Mouse (Mus musculus): ENCODE measurements around the gene Strip1. TPM values are rescaled to one million over a fixed set of nuclear protein-coding genes. Genes with fewer than 3 reads are reported as not detected.
A peak's percentile ranks its signal among the peaks of the same experiment; 100 is the strongest.
"Not testable (repeated sequence)": the region's sequence is repeated elsewhere in the genome, so short reads cannot be mapped to it uniquely, and the experiment has no call there.

Gene Strip1
- 46.3 and 52.2 TPM in 2 replicates for polyA plus RNA-seq (2012; rRNA removed)

- DNase-seq (ENCODE audit: low read depth), result peak; percentile 69
These were observed at the start of gene Strip1 for GRCm38 (mm10) chr3:107631523-107631958. Strip1 (minus strand) TSS chr3:107631694.

GRCm38 (mm10) chr3:107680790-107681576 is 49.5 kb upstream of the Strip1 start:
- DNase-seq (ENCODE audit: low read depth), result peak; percentile 42

- DNase-seq (ENCODE audit: low read depth), result no peak
These were observed 40.0 kb upstream of the Strip1 start for GRCm38 (mm10) chr3:107671509-107671908.

DNA sequence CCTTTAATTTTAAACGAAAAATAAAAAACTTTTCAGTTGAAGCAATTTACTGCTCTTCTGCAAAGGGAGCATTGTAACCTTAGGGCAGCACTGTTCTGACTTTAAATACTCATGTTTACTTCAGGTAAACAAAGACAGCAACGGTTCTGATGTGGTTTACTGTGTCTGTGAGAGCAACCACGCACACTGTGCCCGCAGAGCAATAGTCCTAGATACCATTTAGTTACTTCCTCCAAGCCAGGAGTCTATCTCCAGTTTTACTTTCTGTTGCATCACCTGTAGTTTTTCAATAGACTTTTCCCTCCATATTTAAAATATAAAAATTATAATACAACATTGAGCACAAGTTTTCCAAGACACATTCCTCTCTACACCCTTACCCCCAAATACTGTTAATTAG is 39.0 kb upstream of the Strip1 start:
- no peak for DNase-seq (ENCODE audit: low read depth)

- no peak for DNase-seq (ENCODE audit: low read depth)
These were observed 37.3 kb upstream of the Strip1 start for GRCm38 (mm10) chr3:107668786-107669185.

- no peak for DNase-seq (ENCODE audit: low read depth)
These were observed 35.9 kb upstream of the Strip1 start for GRCm38 (mm10) chr3:107667426-107667825.

GRCm38 (mm10) chr3:107664641-107665040 is 33.1 kb upstream of the Strip1 start:
- no peak for DNase-seq (ENCODE audit: low read depth)

GRCm38 (mm10) chr3:107659000-107659399 is 27.5 kb upstream of the Strip1 start:
- DNase-seq (ENCODE audit: low read depth), result no peak

DNA sequence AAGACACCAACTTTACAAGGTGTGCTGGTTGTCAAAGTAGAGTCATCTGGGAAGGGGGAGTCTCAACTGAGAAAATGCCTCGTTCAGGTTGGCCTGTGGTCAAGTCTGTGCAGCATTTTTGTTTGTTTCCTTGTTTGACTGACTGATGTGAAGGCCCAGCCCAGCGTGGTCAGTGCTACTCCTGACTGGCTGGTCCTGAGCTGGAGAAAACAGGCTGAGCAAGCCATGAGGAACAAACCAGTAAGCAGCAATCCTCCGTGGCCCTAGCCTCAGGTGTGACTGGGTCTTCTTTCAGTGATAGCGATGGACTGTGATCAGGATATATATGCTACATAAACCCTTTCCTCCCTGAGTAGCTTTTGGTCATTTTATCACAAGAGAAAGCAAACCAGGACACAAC is 25.4 kb upstream of the Strip1 start:
- DNase-seq (ENCODE audit: low read depth), result no peak

- no peak for DNase-seq (ENCODE audit: low read depth)
These were observed 24.7 kb upstream of the Strip1 start for GRCm38 (mm10) chr3:107656151-107656550.

DNA sequence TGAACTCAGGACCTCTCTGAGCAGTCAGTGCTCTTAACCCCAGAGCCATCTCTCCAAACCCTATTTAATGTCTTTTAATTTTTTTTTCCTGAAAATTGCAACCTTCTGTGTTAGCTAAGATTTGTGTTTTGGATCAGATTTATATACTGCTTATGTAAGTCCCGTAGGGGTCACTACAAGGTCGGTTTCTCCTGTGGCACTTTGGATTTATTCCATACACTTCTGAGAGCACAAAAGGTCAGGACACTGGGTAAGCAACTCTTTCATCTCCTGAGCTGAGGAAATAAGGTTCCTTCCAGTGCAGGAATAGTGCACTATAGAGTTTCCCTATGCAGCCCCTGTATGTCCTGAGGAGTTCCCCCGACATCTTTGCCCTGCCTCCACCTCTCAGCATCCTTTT is 24.0 kb upstream of the Strip1 start:
- no peak for DNase-seq (ENCODE audit: low read depth)

DNA sequence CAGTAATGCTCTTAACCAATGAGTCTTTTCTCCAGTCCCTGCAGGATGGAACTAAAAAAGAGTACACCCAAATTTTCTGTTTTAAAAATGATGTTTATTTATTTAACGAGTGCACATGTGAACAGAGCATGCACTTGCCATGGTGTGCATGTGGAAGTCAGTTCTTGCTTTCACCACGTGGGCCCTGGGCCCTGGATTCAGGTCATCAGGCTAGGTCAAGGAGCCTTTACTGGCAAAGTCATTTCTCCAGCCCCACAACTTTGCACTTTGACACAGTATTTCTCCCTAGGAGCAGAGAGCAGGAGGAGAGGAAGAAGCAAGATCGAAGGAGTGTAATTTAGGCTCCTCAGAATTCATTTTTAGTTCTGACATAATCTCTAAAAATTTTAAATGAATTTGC is 23.4 kb upstream of the Strip1 start:
- no peak for DNase-seq (ENCODE audit: low read depth)

GRCm38 (mm10) chr3:107652968-107653367 is 21.5 kb upstream of the Strip1 start:
- DNase-seq (ENCODE audit: low read depth), result no peak

- not testable (repeated sequence) for DNase-seq (ENCODE audit: low read depth)
These were observed 18.8 kb upstream of the Strip1 start for GRCm38 (mm10) chr3:107650276-107650675.

DNA sequence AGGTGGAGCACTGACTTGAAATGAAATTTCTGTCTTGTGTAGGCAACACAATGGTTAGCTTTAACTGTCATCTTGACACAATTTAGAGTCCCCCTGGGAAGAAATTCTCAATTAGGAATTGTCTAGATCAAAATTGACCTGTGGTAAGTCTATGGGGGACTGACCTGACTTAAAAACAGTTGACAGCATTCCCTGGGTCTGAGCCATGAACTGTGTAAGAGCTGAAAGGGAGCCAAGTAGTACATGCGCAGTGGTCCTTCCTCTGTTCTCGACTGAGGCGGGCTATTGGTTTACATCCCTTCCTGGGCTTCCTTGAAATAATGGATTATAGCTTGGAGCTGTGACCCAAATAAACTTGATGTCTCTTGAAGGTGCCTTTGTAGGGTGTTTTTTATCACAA is 15.5 kb upstream of the Strip1 start:
- DNase-seq (ENCODE audit: low read depth), result peak; percentile 28

GRCm38 (mm10) chr3:107637606-107638172 is 6.2 kb upstream of the Strip1 start:
- DNase-seq (ENCODE audit: low read depth), result no peak

DNA sequence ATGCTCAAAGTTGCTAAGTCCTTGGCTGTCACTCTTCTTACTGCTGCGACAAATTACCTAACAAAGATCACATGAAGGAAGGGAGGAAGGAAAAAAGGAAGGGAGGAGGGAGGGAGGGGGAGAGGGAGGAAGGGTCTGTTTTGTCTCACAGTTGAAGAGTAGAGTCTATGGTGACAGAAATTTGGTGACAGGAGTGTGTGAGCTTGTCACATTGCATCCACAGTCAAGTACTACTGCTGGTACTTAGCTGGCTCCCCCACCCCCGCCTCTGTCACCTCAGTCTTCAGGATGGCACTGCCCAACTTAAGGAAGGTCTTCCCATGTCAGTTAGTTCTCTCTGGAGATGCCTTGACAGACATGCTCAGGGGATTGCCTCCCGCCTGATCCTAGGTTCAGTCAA is 4.7 kb upstream of the Strip1 start:
- DNase-seq (ENCODE audit: low read depth), result no peak

DNA sequence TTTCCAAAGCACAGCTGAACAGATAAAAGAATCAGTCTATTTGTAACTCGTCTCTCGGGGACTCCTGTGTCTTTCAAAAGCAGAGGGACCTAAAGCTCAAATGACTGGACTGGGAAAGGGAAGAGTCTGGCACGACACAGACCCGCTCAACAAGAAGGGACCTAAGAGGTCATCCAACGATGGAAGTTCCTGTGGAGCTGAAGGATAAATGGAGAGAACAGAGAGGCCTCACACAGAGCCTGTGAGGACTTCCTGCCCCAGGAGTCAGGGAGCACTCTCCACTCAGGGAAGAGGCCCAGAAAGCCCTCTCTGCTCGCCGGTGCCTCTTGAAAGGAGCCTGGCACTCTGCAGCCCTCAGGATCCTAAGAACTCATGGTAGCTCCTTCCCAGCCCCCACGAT is 4.3 kb upstream of the Strip1 start:
- no peak for DNase-seq (ENCODE audit: low read depth)

DNA sequence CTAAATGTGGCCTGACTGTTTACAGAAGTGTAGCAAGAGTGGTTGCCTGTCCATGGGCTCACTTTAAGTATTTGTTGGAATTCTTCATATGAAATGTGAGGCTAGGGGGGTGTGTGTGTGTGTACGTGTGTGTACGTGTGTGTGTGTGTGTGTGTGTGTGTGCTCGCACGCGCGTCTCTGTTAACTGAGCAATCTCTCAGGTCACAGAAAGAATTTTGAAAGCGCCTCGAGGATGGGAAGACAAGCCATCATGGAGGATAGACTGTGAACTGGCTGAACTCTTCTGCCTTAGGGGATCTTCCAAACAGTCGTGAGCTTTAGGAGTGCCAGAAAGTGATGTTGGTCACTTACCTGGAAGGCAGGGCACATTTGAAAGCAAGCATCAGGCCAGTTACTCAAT is 2.4 kb upstream of the Strip1 start:
- DNase-seq (ENCODE audit: low read depth), result no peak

DNA sequence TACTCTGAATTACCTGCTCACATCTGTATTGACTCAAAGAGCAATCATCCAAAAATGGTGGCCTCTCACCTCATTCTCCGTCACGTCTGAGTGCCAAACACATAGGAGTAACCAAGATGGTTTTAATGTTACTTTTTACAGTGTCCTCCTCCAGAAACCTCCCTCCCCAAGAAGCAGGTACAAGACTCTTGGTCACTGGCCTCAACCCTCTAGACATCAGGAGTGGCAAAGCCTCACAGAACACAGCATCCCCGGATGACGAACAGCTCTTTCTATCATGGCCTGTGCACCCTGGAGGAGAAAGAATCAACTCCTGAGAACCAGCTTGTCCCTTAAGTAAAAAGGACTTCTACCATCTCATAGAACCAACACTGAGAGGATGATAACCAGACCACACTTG is 1.3 kb upstream of the Strip1 start:
- DNase-seq (ENCODE audit: low read depth), result no peak

DNA sequence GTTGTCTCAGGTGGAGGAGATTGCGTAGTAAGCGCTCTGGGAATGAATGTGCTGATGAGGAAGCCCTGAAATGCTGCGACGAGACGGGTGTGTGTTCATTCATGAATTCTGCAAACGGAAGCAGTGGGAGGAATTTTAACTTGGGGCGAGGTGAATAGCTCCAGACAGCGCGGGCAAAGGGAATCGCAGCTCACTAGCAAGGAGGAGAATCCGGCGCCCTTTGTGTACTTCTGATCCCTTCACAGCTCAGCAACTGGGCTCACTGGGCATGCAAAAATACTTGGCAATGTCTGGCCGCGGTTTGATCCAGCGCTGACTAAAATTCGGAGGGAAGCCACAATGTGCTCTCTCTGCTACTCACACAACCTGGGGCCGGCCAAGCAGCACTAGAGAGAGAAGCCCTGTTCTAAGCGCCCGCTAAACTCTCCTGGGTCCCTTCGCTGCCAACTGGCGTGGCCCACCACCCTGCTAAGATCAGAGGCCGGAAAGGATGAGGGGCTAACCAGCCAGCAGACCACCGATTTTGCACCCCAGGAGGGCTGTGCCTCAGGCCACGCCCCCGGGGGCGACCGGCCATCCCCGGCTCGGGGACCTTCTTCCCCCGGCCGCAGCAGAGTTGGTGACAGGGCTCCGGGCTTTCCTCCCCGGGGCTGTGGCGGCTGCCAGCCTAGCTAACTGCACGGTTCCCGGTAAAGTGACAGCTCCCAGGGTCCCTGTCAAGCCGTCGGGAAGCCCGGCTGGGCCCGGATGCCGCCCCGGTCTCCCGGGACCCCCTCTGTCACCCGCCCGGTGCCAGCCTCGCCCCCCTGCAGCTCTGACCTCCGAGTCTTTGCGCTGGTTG is 592 bp downstream of the Strip1 start, which contains the start of gene Gm10961:
TSS of gene Gm10961 (plus strand) at position 641 of the 841 bp plus-strand sequence.
- peak; percentile 19 for DNase-seq (ENCODE audit: low read depth)

DNA sequence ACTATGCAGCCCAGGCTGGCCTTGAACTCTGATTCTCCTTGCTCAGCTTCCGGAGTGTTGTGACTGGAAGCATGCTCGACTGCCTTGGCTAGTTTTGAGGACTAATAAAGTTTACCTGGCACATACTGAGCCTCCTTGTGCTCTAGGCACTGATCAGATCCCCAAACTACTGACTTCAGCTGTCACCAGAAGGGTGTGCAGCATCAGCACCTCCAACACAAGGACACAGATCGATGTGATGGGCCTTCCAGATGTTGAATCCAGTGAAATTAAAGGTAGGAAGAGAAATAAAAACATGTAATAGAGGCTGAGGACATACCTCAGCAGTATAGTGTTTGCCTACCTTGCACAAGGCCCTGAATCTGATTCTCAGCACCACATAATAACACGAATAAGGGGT is 2.1 kb downstream of the Strip1 start:
- DNase-seq (ENCODE audit: low read depth), result no peak
